Mouse (Mus musculus): Measurements from ENCODE around the gene Troap.

- TF ChIP-seq CTCF (IDR thresholded peaks at IDR 0.05; ENCODE audit: extremely low read depth, insufficient read depth, insufficient read length, insufficient replicate concordance) (peak; percentile 82), POLR2A (IDR thresholded peaks at IDR 0.05; ENCODE audit: low read depth, low read length) (no peak)
These were observed 13.9 kb downstream of the Troap start for GRCm38 (mm10) chr15:99088292-99088691.

All from spleen, adult 2 months (tissue).